Mouse (Mus musculus) thymus, adult 2 months (tissue): ENCODE measurements at regions not wholly inside any gene's neighbourhood (a gene's known extent, or its start where the extent isn't known, plus 50 kb on each side); places are given as distances from the start of the nearest gene placed in this dataset.

Experiments used
- CTCF ChIP-seq: fragments of 200-500 bp; IDR thresholded peaks from 2 replicates; pipeline ENCODE4 v1.5.1; 2012; ENCODE audit warnings: mild to moderate bottlenecking, control low read depth, low read length, moderate library complexity, borderline replicate concordance; ENCODE audit not compliant: control insufficient read depth, poor library complexity, insufficient read depth; ENCODE audit errors: extremely low read depth
- POLR2A ChIP-seq: fragments of 200-500 bp; IDR thresholded peaks from 2 replicates; pipeline ENCODE4 v1.6.1; 2012; ENCODE audit warnings: mild to moderate bottlenecking, low read length, control low read depth, moderate library complexity; ENCODE audit not compliant: control insufficient read depth, poor library complexity, insufficient read depth; ENCODE audit errors: extremely low read depth

DNA sequence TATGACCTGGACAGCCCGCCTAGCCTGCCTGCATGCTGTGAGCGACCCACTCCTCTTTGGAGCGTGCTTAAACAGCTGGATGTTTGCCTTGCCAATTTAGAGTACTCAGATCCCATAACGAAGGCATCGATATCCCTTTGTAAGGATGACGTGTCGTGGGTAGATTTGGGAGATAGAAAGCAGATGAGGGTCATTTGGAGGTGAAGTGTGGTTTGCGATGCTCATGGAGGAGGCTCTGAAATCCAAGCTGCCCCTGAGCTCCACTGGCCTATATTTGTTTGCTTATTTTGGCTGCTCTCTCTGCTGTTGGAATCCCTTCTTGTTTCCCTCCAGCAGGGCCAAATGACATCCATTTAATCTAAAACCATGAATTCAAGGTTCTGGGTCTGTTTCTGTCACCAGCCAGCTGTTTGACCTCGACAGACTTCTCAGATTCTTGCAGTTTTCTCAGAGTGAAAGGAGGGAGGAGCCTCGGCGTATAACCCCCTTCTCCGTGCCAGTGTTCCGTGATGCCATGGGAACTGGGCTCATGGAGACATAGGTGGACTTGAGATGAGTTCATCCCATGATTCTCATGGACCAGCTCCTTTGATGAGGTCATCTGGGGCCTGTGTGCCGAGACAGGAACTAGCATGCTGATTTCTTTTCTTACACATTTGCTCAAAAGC is 144.7 kb upstream of the Mki67 start:
- TF ChIP-seq POLR2A (no peak), CTCF (no peak)
